Mouse (Mus musculus): ENCODE measurements around the gene Wrap73. TPM values are rescaled to one million over a fixed set of nuclear protein-coding genes. Genes with fewer than 3 reads are reported as not detected.

The Wrap73 gene
- polyA plus RNA-seq (2015; fragmentation: Nextera tagmentation; extraction: Ambion mirVana) = 32.7 and 37.4 TPM in 2 replicates

DNA sequence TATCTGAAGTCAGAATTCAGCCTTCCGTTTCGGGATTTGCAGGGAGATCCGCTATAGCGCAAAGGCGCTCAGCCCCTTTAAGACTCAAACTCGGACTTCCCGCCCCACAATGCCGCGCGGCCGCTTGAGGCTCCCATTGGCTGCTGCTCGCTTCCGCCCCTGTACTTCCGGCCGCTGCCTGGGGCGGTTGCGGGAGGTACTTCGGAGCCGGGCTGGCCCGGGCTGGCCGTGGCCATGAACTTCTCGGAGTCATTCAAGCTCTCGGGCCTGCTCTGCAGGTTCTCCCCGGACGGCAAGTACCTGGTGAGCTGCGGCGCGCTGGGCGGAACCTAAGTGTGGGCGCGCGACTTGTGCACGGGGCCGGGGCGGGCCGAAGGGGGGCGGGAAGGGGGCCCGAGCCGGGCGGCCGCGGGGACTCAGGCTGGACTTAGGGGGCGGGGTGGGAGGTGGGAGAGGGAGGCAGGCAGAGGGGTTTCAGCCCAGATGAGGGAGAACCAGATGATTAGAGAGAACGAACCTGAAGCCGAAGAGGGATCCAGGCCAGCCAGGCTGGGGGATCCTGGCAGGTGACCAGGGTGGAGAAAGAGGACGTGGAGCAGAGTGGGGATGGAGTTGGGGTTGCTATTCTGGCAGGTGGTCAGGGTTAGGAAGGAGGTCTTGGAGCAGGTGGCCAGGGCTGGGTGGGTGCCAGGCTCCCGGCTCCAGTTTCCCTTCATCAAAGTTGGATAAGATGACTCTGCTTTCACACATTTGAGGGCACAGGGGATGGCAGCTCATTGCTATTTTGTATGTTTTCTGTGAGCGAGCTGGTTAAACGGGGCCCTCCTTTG lies at the start of gene Wrap73:
Gene Wrap73, plus strand, starts transcription at position 162 of the 830 bp plus-strand sequence.
- ATAC-seq (ENCODE audit: insufficient read depth, low FRiP score, low read depth) = peak; percentile 94
- Histone ChIP-seq H3K4me2 (peak within 1 kb of the TSS; percentile 87), H3K27me3 (replicated peaks) (peaks cover 42% of the 10 kb centered on the region), H3K36me3 (0 out of 2 replicates have a peak, but pooled peaks cover 2% of the 10 kb centered on the region), H3K4me3 (replicated peaks) (peak within 1 kb of the TSS; percentile 83), H3K27ac (peak within 1 kb of the TSS; percentile 89), H3K9ac (peak within 1 kb of the TSS; percentile 67), H3K9me3 (no peaks in the 10 kb centered on the region), H3K4me1 (peaks cover 31% of the 10 kb centered on the region)
- 1% methylated on average over 49 of the region's 49 CpGs for WGBS

GRCm38 (mm10) chr4:154093210-154093609 lies 49.0 kb upstream of the Wrap73 start:
- Histone ChIP-seq H3K4me2 (no peak overlapping the region), H3K27me3 (replicated peaks) (peaks cover 3% of the 10 kb centered on the region; the same call in 1 of the 2 replicates), H3K9me3 (no peaks in the 10 kb centered on the region), H3K27ac (no peak overlapping the region), H3K36me3 (no peaks in the 10 kb centered on the region), H3K4me1 (no peaks in the 10 kb centered on the region), H3K4me3 (replicated peaks) (no peak overlapping the region), H3K9ac (no peak overlapping the region)
- WGBS = 22% methylated on average over 9 of the region's 9 CpGs
- ATAC-seq (ENCODE audit: insufficient read depth, low FRiP score, low read depth) = no peak

DNA sequence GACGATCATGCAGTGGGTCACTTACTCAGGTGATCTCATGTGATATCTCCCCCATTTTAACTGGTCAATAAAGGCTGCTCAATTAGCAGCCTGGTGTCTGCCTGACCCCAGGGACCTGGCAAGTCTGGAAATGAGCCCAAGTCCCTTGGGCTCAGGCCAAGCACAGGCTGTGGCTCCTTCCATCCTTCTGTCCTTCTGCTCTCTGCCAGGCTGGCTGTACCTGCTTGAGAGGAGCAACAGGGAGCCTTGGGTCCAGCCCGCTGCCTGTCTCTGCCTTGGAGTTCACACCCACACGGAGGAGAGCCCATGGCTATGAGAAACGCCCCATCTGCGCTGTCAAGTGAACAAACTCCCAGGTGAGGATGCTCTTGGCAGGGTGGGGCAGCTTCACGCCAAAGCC lies 46.1 kb upstream of the Wrap73 start:
- no peak overlapping the region for H3K27ac ChIP-seq
- H3K4me3 ChIP-seq (replicated peaks) = no peak overlapping the region
- no peak overlapping the region for H3K4me2 ChIP-seq
- ATAC-seq (ENCODE audit: insufficient read depth, low FRiP score, low read depth) = no peak
- 20% methylated on average over 6 of the region's 6 CpGs for WGBS
- no peaks in the 10 kb centered on the region for H3K4me1 ChIP-seq
- no peak overlapping the region for H3K9ac ChIP-seq
- H3K36me3 ChIP-seq = no peaks in the 10 kb centered on the region
- H3K9me3 ChIP-seq = no peaks in the 10 kb centered on the region
- peaks cover 12% of the 10 kb centered on the region for H3K27me3 ChIP-seq (replicated peaks)

DNA sequence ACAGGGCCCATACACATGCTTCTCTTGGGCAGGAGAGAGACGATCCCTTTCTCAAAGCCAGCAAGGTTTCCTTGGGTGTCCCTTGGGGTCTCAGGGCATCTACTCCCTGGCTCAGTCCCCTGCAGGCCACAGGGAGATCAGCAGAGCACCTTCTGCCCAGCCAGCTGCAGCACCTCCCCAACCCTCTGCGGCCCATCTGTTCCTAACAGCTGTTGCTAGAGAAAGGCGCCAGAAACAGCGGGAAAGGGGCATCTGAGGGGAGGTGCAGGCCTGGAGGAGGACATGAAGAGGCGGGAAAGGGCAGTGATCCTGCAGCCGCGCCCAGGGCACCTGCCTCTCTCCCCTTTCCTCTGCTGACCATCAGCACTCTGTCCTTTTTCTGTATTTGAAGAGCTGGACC lies 42.8 kb upstream of the Wrap73 start:
- H3K4me2 ChIP-seq = no peak overlapping the region
- peaks cover 15% of the 10 kb centered on the region for H3K27me3 ChIP-seq (replicated peaks)
- H3K9ac ChIP-seq = no peak overlapping the region
- H3K4me3 ChIP-seq (replicated peaks) = no peak overlapping the region
- no peaks in the 10 kb centered on the region for H3K4me1 ChIP-seq
- H3K27ac ChIP-seq = no peak overlapping the region
- ATAC-seq (ENCODE audit: insufficient read depth, low FRiP score, low read depth) = no peak
- no peaks in the 10 kb centered on the region for H3K9me3 ChIP-seq
- no peaks in the 10 kb centered on the region for H3K36me3 ChIP-seq
- WGBS = 39% methylated on average over 7 of the region's 7 CpGs

GRCm38 (mm10) chr4:154103386-154103785 lies 38.8 kb upstream of the Wrap73 start:
- Histone ChIP-seq H3K9ac (no peak overlapping the region), H3K4me3 (replicated peaks) (no peak overlapping the region), H3K4me2 (no peak overlapping the region), H3K27me3 (replicated peaks) (peaks cover 19% of the 10 kb centered on the region; the same call in 1 of the 2 replicates), H3K4me1 (no peaks in the 10 kb centered on the region), H3K9me3 (no peaks in the 10 kb centered on the region), H3K36me3 (no peaks in the 10 kb centered on the region), H3K27ac (no peak overlapping the region)
- WGBS = 67% methylated on average over 8 of the region's 8 CpGs
- ATAC-seq (ENCODE audit: insufficient read depth, low FRiP score, low read depth) = no peak

DNA sequence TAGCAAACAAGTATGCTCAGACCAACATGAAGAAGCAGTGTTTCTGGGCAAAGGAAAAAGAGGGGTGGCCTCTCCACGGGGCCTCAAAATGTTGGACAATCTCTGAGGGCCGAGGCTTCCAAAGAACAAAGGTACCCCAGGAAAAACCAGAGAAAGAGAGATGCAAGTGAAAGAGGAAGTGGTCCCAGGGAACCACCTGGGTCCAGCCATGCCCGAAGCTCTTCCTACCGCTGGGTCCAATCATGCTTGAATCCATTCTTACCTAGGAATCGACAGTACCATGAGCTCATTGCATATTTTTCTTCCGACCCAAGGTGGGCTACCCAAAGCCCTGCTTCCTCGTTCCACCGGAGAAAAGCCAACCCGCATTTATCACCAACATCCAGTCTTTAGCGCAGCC lies 38.3 kb upstream of the Wrap73 start:
- Histone ChIP-seq H3K4me3 (replicated peaks) (no peak overlapping the region), H3K4me2 (no peak overlapping the region), H3K4me1 (no peaks in the 10 kb centered on the region), H3K27me3 (replicated peaks) (peaks cover 15% of the 10 kb centered on the region; the same call in 1 of the 2 replicates), H3K36me3 (no peaks in the 10 kb centered on the region), H3K9me3 (no peaks in the 10 kb centered on the region), H3K27ac (no peak overlapping the region), H3K9ac (no peak overlapping the region)
- ATAC-seq (ENCODE audit: insufficient read depth, low FRiP score, low read depth) = no peak
- WGBS = 81% methylated on average over 10 of the region's 10 CpGs

- H3K9ac ChIP-seq = no peak overlapping the region
- H3K4me1 ChIP-seq = no peaks in the 10 kb centered on the region
- no peaks in the 10 kb centered on the region for H3K9me3 ChIP-seq
- H3K4me3 ChIP-seq (replicated peaks) = peak overlapping the region; percentile 4; the same call in 1 of the 2 replicates
- H3K36me3 ChIP-seq = no peaks in the 10 kb centered on the region
- H3K4me2 ChIP-seq = peak overlapping the region; percentile 44
- peak; percentile 58; the same call in 1 of the 2 replicates for ATAC-seq (ENCODE audit: insufficient read depth, low FRiP score, low read depth)
- 25% methylated on average over 20 of the region's 20 CpGs for WGBS
- H3K27ac ChIP-seq = no peak overlapping the region
- H3K27me3 ChIP-seq (replicated peaks) = peaks cover 10% of the 10 kb centered on the region; the same call in 1 of the 2 replicates
These were observed 36.7 kb upstream of the Wrap73 start for GRCm38 (mm10) chr4:154105381-154106001.

DNA sequence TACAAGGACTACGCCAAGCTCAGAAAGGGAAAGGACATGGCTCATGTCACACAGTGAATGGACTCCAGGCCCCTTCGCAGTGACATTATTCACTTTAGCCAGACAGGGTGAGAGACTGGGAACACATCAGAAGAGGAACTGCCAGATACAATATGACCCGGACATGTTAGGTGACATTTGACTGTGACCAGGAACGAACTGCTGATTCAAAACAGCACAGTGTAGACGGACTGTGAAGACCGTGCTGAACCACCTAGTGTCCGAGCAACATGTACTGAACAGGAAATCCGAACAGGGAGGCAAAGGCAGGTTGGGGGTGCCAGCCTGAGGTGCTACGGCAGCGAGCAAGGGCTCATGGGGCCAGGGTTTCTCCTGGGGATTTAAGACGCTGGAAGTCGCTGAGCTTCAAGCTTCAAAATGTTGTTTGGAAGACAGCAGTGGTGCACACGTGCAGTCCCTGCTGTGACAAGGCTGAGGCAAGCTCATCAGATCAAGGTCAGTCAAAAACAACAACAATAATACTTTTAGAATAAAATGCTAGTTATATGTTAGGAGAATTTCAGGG lies 35.6 kb upstream of the Wrap73 start:
- Histone ChIP-seq H3K4me2 (no peak overlapping the region), H3K27me3 (replicated peaks) (peaks cover 10% of the 10 kb centered on the region; the same call in 1 of the 2 replicates), H3K4me1 (no peaks in the 10 kb centered on the region), H3K9me3 (no peaks in the 10 kb centered on the region), H3K9ac (no peak overlapping the region), H3K36me3 (no peaks in the 10 kb centered on the region), H3K4me3 (replicated peaks) (no peak overlapping the region), H3K27ac (no peak overlapping the region)
- whole genome bisulfite sequencing = 75% methylated on average over 13 of the region's 13 CpGs
- no peak for ATAC-seq (ENCODE audit: insufficient read depth, low FRiP score, low read depth)

DNA sequence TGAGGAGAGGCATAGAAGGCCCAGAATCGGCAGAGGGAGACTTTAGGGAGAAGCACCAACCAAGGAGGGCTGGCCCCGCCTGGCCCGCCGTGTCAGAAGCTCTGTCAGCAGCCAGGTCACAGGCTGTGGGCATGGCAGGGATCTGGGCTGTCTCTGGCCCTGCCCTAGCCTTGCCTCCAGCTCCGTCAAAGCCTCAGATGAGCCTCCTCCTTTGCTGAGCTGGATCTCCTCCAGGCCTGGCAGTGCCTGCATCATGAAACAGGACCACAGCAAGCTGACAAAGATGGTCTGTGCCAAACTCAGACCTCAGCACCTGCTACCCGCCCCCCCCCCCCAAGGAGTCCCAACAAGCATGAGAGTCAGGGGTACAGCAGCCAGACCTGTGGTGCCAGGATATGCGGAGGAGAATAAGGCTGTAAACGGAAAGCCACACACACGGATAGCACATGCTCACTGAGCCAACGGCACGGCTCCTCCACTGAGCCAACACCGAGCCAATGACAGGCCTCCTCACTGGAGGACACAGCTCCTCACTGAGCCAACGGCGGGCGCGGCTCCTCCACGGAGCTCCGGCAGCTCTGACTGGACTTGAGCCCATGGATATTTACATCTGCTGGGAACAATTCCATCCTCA lies 32.8 kb upstream of the Wrap73 start:
- WGBS = 39% methylated on average over 18 of the region's 18 CpGs

GRCm38 (mm10) chr4:154109850-154110243 lies 32.3 kb upstream of the Wrap73 start:
- WGBS = 70% methylated on average over 11 of the region's 11 CpGs
- no peak overlapping the region for H3K4me3 ChIP-seq (replicated peaks)
- no peak overlapping the region for H3K9ac ChIP-seq
- no peaks in the 10 kb centered on the region for H3K9me3 ChIP-seq
- H3K36me3 ChIP-seq = no peaks in the 10 kb centered on the region
- 0 out of 2 replicates have a peak, but pooled peaks cover 3% of the 10 kb centered on the region for H3K27me3 ChIP-seq (replicated peaks)
- ATAC-seq (ENCODE audit: insufficient read depth, low FRiP score, low read depth) = no peak
- no peak overlapping the region for H3K4me2 ChIP-seq
- no peaks in the 10 kb centered on the region for H3K4me1 ChIP-seq
- H3K27ac ChIP-seq = no peak overlapping the region

More for the DNA sequence above, 32.8 kb upstream of the Wrap73 start:
- no peak overlapping the region for H3K4me2 ChIP-seq
- H3K36me3 ChIP-seq = no peaks in the 10 kb centered on the region
- H3K9ac ChIP-seq = no peak overlapping the region
- no peak overlapping the region for H3K27ac ChIP-seq
- H3K9me3 ChIP-seq = no peaks in the 10 kb centered on the region
- H3K4me1 ChIP-seq = no peaks in the 10 kb centered on the region
- ATAC-seq (ENCODE audit: insufficient read depth, low FRiP score, low read depth) = no peak
- 0 out of 2 replicates have a peak, but pooled peaks cover 7% of the 10 kb centered on the region for H3K27me3 ChIP-seq (replicated peaks)
- H3K4me3 ChIP-seq (replicated peaks) = no peak overlapping the region

GRCm38 (mm10) chr4:154116421-154116820 lies 25.8 kb upstream of the Wrap73 start:
- H3K36me3 ChIP-seq = no peaks in the 10 kb centered on the region
- WGBS = 53% methylated on average over 7 of the region's 7 CpGs
- no peaks in the 10 kb centered on the region for H3K9me3 ChIP-seq
- no peak overlapping the region for H3K27ac ChIP-seq
- H3K4me2 ChIP-seq = no peak overlapping the region
- ATAC-seq (ENCODE audit: insufficient read depth, low FRiP score, low read depth) = no peak; the same call in 1 of the 2 replicates
- no peaks in the 10 kb centered on the region for H3K27me3 ChIP-seq (replicated peaks)
- no peak overlapping the region for H3K4me3 ChIP-seq (replicated peaks)
- H3K9ac ChIP-seq = no peak overlapping the region
- peaks cover 16% of the 10 kb centered on the region; the same call in 1 of the 2 replicates for H3K4me1 ChIP-seq
